Mouse (Mus musculus) thymus, postnatal 25 days (tissue): ENCODE measurements around the gene Gng7.
"Not testable (repeated sequence)": the region's sequence is repeated elsewhere in the genome, so short reads cannot be mapped to it uniquely, and the experiment has no call there.

ENCODE experiments used
- DNase-seq: peaks from one replicate; pipeline ENCODE4 v3.0.0; 2022

The Gng7 gene

DNA sequence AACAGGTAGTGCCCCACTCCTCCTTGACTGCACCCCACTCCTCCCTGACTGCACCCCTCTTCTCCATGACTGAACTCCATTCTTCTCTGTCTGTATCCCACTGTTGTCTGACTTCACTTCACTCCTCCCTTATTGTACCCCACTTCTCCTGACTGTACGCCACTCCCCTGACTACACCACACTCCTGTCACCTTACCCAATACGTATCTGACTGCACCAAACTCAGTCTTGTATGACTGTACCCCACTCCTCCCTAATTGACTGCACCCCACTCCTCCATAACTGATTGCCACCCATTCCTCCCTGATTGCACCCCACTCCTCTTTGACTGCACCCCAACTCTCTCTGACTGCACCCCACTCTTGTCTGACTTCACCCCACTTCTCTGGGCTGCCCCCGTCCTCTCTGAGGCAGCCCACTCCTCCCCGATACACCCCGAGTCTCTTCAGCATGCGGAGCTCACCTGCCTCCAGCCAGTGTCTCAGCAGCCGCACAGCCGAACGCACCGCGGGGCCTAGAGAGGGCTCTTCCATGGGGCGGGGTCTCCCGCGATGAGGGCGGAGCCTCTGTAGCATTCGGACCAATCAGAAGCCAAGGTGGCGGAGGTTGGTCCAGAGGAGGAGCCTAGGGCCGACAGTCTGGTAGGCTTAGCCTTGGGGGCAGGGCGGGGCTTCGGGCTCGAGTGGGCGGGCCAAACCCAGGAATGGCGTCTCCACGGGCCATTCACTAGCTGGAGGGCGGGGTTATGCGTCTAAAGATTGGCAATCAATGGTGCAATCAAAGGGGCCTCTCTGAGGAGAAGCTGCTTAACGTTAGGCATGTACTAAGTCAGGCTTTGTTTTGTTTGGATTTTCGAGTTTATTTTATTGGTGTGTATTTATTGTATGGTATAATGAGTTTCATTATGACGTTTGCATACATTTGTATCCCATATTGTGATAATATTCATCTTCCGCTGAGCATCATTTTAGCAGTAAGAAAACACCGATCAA is at the start of gene Gng7:
Gng7 (minus strand) TSS at position 553 of the 992 bp plus-strand sequence.
- DNase-seq: peak; percentile 86

DNA sequence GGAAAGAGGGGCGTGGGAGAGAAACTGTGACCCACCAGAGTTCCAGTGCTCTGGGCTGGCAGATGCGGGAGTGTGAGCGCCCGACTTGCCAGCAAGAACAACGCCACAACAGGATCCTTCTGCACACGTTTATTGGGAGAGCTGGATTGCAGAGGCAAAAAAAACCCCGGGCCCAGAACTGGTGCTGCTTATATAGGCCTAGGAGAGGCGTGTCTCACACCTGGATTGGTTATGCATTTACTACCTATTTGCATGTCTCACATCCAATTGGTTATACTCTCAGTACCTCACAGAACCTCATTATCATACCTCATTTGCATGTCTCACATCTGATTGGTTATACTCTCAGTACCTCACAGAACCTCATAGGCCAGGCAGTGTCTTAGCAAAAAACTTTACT is 49.8 kb upstream of the Gng7 start:
- not testable (repeated sequence) for DNase-seq

DNA sequence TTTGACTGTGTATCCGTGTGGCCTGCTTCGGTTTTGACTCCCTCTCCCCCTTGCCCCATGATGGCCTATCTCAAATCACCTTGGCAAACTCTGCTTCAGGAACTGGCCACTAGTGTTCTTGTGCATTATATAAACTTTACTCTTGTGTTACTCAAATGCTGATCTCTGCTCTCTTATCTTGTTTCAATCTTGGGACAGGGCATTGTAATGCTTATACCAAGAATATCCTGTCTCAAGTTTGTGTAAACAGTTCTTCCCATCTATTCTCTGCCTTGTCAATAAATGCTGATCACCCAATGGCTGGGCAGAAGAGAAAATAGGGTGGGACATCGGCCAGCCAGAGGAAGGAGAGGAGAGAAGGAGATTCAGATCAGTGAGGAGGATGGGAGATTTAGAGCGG is 48.0 kb upstream of the Gng7 start:
- no peak for DNase-seq

DNA sequence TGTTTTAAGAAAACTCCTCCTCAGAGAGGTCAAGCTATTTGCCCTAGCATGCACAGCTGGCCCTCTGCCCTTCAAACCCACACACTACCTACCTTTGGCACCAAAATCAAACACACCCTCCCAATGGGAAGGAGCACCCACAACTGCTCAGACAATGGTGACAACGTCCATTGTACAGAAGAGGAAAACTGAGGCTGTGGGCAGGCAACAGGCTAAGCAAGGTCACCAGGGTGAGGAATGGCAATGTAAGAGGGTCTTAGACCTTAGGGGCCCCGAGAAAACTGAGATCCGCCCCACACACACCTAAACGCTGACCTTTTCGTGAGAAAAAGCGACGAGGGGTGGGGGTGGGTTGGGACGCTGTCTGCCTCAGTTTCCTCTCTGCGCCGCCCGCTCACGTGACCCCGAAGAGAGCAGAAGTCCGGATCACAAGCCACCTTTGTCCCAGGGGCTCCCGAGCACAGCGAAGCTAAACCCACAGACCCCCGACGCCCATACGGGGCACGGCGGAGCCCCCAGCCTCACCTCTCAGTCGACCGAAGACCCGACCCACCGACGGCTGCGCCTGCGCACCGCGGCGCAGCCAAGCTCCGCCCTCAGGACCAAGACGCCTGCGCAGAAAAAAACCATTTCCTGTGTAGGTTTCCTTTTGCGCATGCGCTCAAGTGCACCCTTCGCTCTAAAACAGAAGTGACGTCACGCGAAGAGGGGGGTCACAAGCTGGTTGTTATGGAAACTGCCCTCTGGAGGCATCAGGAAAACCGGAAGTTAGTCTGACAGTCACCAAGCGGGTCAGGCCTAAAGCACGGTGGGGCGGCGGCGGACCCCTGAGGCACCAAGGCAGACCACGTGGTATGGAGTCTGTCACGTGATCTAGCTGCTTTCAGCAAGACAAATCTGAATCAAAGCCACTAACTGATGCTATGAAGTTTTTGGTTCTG is 45.1 kb upstream of the Gng7 start, which contains the start of gene Sgta:
Sgta (minus strand) TSS at position 579 of the 941 bp plus-strand sequence.
- DNase-seq: peak; percentile 97

DNA sequence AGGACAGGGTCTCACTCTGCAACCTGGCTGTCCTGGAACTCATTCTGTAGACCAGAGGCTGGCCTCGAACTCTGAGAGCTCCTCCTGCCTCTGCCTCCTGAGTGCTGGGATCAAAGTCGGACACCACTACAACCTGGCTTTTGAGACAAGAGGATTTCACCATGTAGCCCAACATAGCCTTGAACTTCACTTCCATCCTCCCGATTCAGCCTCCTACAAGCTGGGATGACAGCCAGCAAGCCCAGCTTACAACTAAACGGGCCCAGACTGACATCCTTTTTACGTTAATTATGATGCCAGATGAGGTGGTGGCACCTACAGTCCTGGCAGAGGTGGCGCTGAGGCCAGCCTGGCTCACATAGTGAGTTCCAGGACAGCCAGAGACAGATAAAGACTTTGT is 44.2 kb upstream of the Gng7 start:
- DNase-seq: no peak

DNA sequence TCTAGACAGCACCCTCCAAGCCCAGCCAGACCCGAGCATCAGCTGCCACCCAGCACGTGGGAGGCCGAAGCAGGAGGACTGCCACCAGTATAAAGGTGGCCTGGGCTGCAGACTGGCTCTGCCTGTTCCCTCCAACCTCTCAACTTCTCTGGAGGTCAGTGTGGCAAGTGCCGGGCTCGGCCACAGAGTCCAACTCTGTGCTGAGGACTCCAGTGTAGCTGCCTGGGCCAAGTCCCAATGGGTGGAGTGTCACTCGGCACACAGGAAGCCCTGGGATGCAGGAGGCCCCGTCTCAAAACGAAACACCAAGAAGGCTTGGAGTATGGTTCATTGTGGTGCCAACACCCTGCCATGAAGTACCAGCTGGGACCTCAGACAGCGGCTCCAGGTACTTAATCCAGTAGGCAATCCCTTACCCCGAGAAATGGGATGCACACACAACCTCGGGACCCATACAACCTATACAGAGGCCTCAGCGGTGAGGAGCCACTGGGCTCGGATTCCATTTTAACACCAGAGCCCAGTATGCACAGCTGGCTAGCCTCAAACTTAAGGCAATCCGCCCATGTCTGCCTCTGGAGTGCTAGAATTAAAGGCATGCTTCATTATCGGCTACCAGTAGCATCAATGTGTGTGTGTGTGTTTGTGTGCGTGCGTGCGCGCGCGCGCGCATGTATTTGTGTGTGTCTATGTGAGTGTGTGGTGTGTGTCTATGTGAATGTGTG is 42.8 kb upstream of the Gng7 start:
- DNase-seq: no peak

DNA sequence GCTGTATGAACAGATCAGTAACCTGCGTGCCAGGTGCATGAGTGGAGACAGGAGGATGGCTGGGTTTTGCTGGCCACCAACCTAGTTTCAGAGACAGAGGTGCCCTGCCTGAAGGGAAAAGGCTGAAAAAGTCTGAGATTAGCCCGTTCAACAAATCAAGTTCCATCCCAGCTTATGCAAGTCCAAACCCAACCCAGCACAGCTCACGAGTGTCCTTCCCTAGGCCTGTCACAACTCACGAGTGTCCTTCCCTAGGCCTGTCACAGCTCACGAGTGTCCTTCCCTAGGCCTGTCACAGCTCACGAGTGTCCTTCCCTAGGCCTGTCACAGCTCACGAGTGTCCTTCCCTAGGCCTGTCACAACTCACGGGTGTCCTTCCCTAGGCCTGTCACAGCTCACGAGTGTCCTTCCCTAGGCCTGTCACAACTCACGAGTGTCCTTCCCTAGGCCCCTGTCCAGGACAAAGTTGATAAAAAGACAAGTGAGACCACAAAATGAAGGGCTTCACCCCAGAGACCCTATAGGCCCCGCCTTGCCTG is 41.1 kb upstream of the Gng7 start:
- DNase-seq: not testable (repeated sequence)

DNA sequence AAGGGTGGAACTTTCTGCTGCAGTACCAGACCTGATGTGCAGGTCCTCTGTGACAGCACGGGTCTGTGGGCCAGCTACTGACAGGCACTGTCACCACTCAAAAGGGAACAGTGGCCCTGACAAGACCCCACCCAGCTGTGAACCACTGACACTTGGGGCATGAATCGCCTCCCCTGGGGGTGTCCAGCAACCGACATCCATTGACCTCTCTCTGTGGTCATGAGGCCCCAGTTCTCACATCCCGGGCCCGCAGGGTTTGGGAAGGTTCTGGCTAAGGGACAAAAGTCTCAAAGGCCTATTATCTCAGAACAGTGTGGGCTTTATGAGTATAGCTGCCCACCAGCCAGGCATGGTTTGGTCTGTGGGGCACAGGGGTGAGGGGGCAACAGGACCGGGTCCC is 40.4 kb upstream of the Gng7 start:
- DNase-seq: no peak

DNA sequence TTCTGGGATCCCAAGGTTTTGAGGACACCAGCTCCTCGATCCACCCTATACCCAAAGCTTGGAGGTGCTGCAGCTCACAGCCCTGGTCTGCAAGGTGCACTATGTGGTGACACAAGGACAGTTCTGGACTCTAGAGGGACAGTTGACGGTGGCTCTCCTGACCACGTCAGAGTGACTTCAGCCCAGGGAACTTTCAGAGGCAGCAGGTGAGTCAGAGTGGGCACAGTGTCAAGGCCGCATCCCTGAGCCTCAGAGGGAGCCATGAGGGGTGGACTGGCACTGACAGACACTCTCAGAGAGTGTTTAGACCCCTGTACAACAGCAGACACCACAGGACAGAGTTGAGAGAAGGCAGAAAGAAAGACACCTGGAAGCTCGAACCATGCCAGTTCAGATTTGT is 37.8 kb upstream of the Gng7 start:
- DNase-seq: no peak

DNA sequence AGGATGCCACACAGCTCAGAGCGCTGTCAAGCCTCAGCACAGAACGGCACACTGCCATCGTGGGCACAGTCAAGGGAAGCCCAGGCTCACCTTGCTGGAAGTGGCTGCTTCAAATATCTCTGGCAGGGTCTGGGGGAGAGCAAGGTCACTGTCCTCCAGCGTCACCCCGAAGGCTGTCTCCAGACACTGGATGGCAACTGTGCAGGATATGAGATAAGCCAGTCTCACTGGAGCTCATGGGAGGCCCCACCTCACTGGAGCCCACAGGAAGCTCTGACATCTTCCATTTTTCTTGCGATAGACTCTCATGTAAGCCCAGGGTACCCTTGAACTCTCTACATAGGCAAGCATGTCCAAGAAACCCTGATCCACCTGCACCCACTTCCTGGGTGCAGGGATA is 36.4 kb upstream of the Gng7 start:
- no peak for DNase-seq

DNA sequence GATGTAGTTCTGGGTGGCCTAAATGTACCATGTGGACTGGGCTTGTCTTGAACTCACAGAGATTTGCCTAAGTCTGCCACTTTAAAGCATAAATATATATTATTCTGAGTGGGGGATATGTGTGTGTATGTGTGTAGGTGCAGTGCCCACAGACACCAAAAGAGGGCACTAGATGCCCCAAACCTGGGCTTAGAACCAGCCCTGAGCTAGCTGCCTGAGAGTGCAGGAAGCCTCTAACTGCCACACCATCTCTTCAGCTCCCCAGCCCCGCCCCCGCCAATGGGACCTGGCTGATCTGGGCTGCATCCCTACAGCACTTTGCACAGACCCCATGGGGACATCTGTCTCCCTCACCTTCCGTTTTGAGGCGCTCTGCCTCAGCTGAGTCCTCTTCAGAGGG is 35.9 kb upstream of the Gng7 start:
- peak; percentile 44 for DNase-seq

DNA sequence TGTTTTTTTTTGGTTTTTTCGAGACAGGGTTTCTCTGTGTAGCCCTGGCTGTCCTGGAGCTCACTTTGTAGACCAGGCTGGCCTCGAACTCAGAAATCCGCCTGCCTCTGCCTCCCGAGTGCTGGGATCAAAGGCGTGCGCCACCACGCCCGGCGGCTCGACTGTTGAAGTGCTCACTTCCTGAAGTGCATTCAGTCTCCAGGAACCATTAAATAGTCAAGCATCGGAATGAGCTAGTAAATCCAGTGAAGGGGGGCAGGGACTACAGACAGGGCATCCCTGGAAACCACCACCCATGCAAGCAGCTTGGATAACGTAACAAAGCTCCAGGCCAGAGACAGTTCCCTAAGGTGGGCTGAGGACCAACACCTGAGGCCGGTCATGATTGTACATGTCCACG is 30.5 kb upstream of the Gng7 start:
- DNase-seq: not testable (repeated sequence)

DNA sequence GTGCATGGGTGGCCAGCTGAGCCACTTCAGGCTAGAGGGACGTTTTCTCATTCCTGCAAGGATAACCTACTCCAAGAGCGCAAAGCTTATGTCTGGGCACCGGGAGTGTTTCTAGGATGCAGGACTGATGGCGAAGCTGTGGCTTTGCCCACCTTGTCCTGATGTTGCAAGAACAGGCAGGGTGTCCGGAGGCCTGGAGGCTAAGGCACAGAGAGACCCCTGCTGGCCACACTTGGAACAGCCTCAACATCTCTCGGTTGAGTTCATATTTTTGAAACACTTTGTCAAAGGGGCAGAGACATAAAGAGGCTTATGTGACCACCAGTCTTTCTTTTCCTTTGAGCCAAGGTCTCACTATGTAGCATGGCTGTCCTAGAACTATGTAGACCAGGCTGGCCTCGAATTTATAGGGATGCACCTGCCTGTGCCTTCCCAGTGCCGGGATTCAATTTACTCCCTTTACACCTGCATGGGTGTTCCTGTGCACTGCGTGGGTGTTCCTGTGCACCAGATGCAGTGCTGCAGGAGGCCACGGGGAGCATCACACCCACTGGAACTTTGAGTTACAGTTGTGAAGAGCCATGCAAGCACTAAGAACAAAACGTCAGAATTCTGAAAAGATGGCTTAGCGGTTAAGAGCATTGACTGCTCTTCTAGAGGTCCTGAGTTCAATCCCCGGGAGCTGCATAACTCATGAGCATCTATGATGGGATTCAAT is 26.9 kb upstream of the Gng7 start:
- DNase-seq: peak; percentile 78

DNA sequence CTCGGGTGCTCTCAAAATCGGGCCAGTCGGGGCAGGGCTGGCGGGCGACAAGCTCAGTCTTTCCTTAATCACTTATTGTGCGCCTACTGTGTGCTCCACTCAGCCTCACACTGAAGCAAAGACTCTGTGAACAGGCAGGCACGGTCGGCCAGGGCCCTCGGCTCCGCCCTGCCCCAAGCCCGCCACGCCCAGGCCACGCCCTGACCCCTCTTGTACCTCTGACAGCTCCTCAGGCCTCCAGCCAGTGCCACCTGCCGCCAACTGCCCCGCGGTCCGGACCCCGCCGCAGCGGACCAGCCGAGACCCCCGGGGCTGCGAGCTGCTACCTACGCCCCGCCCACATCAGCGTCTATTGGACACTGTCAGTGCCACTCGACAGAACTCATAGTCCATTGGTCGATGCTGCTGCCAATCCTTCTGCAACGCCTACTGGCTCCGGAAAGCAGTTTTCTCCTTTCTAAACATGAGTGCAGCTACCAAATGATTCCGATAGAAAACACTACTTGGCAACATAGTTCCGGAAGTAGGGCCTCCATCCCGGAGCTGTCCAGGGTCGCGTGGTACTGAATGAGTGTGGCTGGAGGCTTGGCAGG is 22.3 kb upstream of the Gng7 start, which contains the start of gene Slc39a3:
Slc39a3 (minus strand) TSS at position 439 of the 593 bp plus-strand sequence.
- peak; percentile 99 for DNase-seq

DNA sequence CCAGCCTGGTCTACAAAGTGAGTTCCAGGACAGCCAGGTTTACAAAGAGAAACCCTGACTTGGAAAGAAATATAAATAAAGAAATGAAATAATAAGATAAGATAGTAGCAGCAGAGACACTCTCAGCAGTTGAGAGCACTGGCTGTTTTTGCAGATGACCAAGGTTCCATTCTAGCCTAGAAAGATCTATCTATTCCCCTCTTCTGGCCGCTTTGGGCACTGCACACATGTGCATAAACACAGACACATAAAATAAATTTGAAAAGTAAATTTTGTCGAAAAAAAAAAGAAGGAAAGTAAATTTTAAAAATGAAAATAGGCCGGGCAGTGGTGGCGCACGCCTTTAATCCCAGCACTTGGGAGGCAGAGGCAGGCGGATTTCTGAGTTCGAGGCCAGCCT is 21.5 kb upstream of the Gng7 start:
- no peak for DNase-seq

DNA sequence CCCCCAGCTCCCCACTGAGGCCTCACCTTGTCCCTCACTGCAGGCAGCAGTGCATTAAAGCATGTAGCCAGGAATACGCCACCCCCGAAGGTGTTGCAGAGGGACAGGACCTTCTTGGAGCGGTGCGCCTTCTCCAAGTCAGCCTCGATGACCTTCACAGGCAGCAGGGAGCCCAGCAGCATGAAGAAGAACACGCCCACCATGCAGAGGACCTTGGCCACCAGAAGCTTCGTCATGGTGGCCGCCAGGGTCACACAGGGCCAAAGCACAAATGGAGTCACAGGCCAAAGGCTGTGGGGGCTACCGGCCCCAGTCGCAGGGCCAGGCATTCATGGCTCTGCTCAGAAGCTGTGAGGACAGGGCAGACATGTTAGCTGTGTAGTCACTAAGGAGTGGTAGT is 18.8 kb upstream of the Gng7 start:
- DNase-seq: no peak

DNA sequence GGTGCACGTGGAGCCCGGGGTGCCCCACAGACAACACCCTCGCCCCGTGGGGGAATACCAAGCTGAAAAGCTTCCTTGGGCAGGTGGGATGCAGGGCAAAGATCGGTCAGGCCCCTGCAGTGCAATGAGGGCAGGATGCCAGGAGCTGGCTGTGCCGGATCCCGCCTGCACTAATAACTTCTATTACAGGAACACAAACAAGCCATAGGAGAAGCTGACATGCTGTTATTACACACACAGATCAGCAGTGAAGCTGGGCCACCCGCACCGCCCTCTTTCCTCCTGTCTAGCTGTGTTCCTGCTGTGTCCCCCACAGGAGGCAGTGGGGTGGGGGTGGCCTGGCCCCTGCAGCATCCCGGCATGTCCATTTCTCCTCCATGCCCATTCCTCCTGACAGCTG is 14.3 kb upstream of the Gng7 start:
- DNase-seq: no peak

DNA sequence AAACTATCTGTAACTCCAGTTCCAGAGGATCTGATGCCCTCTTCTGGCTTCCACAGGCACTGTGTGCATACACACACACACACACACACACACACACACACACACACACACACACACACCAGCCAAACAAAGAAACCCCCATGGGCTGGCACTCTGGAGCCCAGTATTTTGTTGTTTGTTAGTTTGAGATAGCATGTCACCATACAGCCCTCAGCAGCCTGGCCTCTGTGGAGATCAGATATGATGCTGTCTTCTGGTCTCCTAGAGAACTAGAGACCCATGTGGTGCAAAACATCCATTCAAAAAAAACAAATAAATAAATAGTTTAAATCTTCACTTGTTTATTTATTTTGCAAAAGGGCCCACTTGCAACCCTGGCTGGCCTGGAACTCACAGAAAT is 13.5 kb upstream of the Gng7 start:
- DNase-seq: no peak

DNA sequence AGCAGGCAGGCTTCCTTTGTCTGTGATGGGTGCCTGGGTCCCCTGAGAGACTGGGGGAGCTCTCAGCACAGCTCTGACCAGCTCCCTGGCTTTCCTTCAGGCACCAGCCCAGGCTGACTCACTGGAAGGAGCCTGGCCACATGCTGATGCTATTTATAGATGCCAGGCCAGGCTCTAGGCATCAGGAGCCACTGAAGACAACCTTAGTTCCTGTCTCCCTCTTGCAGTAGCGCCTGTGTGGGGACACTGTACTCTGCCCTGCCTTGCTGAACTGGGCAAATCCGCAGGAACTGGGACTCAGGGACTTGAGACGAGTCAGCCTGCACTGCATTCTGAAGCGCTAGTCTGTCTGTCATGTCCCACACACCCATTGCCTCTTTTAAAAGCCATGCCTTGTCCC is 12.6 kb upstream of the Gng7 start:
- DNase-seq: no peak

DNA sequence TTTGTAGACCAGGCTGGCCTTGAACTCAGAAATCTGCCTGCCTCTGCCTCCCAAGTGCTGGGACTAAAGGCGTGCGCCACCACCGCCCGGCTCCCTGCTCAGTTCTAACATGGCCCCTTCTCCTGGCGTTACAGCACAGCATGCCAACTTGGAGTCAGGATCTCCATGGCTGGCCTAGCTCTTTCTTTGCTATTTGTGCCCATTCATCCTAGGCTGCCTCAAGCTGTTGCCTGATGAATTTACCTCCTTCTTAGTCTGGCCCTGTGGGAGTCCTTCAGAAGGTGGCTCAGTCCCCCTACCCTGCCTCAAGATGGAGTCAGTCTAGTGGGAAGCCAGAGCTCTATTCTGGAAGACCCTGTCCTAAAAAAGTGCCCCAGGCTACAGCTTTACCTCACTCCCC is 12.1 kb upstream of the Gng7 start:
- no peak for DNase-seq

DNA sequence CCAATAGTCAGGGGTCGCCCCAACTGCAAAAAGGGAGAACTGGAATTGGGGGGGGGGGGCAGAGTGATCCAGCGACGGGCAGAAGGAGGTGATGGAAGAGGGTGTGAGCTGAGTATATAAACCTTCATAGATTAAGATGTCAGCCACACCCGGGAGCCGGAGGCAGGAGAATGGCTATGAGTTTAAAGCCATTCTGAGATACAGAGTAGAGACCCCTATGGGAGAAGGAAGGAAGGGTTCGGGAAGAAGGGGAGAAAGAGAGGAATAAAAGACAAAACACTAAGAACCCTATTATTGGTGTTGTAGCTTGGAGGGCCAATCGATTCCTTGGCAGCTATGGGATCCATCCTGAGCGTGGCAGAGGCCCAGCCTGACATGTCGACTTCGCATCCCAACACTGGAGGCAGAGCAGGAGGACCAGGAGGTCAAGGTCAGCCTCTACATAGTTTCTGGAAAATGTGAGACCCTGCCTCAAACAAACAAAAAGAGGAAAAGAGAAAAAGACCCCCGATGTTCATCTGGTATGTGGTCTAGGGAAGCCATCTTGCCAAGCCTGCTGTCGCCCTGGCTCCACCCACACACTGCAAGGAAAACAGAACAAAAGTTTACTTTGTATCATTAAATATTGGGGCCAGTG is 11.0 kb upstream of the Gng7 start, which contains the start of gene Diras1:
Diras1 (minus strand) TSS at position 24 of the 637 bp plus-strand sequence.
- DNase-seq: no peak
